In the genomic region with DNA sequence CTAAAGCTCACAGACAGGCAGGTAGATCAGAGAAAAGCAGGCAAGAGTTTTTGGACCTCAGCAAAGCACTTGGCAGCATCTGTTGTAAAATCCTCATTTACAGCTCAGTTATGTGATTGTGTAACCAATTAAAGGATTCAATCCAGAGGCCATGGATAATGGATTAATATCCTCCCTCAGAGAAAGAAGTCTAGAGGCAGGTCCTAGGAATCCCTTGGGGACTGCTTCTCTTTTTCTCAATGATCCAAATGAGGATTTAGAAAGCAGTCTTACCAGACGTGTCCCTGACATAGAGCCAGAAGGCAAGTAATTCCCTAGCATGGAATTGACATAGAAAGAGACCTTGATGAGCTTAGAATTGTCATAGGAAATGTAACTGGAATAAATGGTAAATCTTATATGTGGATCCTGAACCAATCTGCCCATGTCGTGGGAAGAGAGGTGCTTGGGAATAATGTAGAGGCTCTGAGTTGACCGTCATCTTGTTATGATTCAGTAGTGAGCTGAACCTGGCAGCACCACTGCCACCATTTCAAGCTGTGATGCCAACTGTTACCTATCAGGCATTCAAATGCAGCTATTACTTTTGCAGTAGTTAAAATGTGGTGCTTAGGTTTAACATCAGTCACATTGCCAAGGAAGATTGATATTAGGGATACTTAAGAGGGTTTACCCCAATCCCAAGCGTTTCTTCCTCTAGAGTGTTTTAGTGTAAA, we compare ENCODE assay signal across 28 mouse cellular contexts. TPM values are rescaled to one million over a fixed set of nuclear protein-coding genes. Genes with fewer than 3 reads are reported as not detected.
DNase-seq lines count a peak whose midpoint lies in the region; ATAC-seq and TF ChIP-seq lines count a peak whose summit lies in the region.
"Had no signal": no experiment of that assay in that cellular context is flagged by ENCODE, and none has a peak within 500 bp of the region (broad histone marks: within the 10 kb centered on the region; RNA-seq: fewer than 3 reads in every experiment).

No protein-coding gene starts in this region.

- no peaks in the 10 kb centered on the region for H3K9me3 ChIP-seq in hindbrain, postnatal 0 days (ENCODE audit: low read length)
- no peaks in the 10 kb centered on the region for H3K9me3 ChIP-seq in hindbrain, embryonic 10.5 days
- H3K9me3 ChIP-seq in intestine, embryonic 15.5 days = no peaks in the 10 kb centered on the region
- H3K9me3 ChIP-seq: embryonic facial prominence, embryonic 15.5 days; limb, embryonic 10.5 days; liver, embryonic 15.5 days; lung, embryonic 15.5 days; megakaryocyte, embryonic 14.5 days had no signal

- DNase-seq in hindbrain, postnatal 0 days (ENCODE audit: low spot score) = peak; percentile 28
- no peak for DNase-seq in hindbrain, embryonic 10.5 days (ENCODE audit: low spot score)
- DNase-seq in brain, embryonic 14.5 days (ENCODE audit: low read depth) = peak; percentile 44
- DNase-seq in cerebellum, adult 11-12 months = peak; percentile 63
- peak; percentile 59 to 65 for DNase-seq in cerebellum, postnatal 10 days
- no peak for DNase-seq in thymus, adult 2 months
- DNase-seq in layer of hippocampus, adult 9-10 months (ENCODE audit: low spot score) = no peak
- DNase-seq: adrenal gland, postnatal 10 days; gastrocnemius, postnatal 36 days; heart, postnatal 36 days; kidney, adult 18-20 months; liver; lung, postnatal 36 days; right cerebral cortex, postnatal 14 days; spleen, adult 18-20 months; thymus, postnatal 14 days had no signal

- no peak for ATAC-seq in hindbrain, postnatal 0 days
- no peak for ATAC-seq in intestine, embryonic 15.5 days
- ATAC-seq: forebrain, embryonic 16.5 days had no signal

- no peaks in the 10 kb centered on the region for H3K27me3 ChIP-seq in hindbrain, postnatal 0 days (ENCODE audit: insufficient read depth, low read length)
- 0 out of 2 replicates have a peak, but pooled peaks cover 4% of the 10 kb centered on the region for H3K27me3 ChIP-seq in hindbrain, embryonic 10.5 days (ENCODE audit: insufficient read depth, poor library complexity, severe bottlenecking)
- H3K27me3 ChIP-seq in intestine, embryonic 15.5 days (replicated peaks) = no peaks in the 10 kb centered on the region
- no peaks in the 10 kb centered on the region for H3K27me3 ChIP-seq in thymus, adult 2 months (ENCODE audit: control insufficient read depth, insufficient read depth, low read length)
- H3K27me3 ChIP-seq: embryonic facial prominence, embryonic 15.5 days; liver, embryonic 15.5 days; lung, embryonic 15.5 days had no signal

- WGBS in hindbrain, postnatal 0 days = 64% methylated on average over 4 of the region's 4 CpGs
- WGBS in hindbrain, embryonic 10.5 days = 81% methylated on average over 4 of the region's 4 CpGs
- 83% methylated on average over 4 of the region's 4 CpGs for WGBS in intestine, embryonic 15.5 days
- WGBS in thymus, adult 2 months = 94% methylated on average over 4 of the region's 4 CpGs

- no peaks in the 10 kb centered on the region for H3K4me1 ChIP-seq in hindbrain, postnatal 0 days (ENCODE audit: insufficient read depth, low read length)
- no peaks in the 10 kb centered on the region for H3K4me1 ChIP-seq in hindbrain, embryonic 10.5 days (replicated peaks)
- no peaks in the 10 kb centered on the region for H3K4me1 ChIP-seq in intestine, embryonic 15.5 days (replicated peaks)
- H3K4me1 ChIP-seq in thymus, adult 2 months (replicated peaks; ENCODE audit: control insufficient read depth, insufficient read depth, low read length) = no peaks in the 10 kb centered on the region
- H3K4me1 ChIP-seq: embryonic facial prominence, embryonic 15.5 days; limb, embryonic 10.5 days; liver, embryonic 15.5 days; lung, embryonic 15.5 days had no signal

- H3K4me3 ChIP-seq in hindbrain, postnatal 0 days (ENCODE audit: low read length) = no peak overlapping the region
- H3K4me3 ChIP-seq in hindbrain, embryonic 10.5 days = no peak overlapping the region
- no peak overlapping the region for H3K4me3 ChIP-seq in intestine, embryonic 15.5 days (replicated peaks)
- no peak overlapping the region for H3K4me3 ChIP-seq in thymus, adult 2 months (ENCODE audit: control insufficient read depth, insufficient read depth, low read length)
- H3K4me3 ChIP-seq: embryonic facial prominence, embryonic 15.5 days; limb, embryonic 10.5 days; liver, embryonic 15.5 days; lung, embryonic 15.5 days; megakaryocyte, embryonic 14.5 days had no signal

- no peak for TF ChIP-seq CTCF in hindbrain, postnatal 0 days (IDR thresholded peaks at IDR 0.05; ENCODE audit: low read depth)
- no peak for TF ChIP-seq CTCF in brain, embryonic 14.5 days (IDR thresholded peaks at IDR 0.05; ENCODE audit: borderline replicate concordance, extremely low read depth, insufficient read depth, insufficient read length)
- no peak for TF ChIP-seq CTCF in thymus, adult 2 months (IDR thresholded peaks at IDR 0.05; ENCODE audit: borderline replicate concordance, control insufficient read depth, extremely low read depth, insufficient read depth, low read length, poor library complexity)

- no peak for TF ChIP-seq POLR2A in brain, embryonic 14.5 days (IDR thresholded peaks at IDR 0.05; ENCODE audit: borderline replicate concordance, extremely low read depth, insufficient read depth, insufficient read length, poor library complexity, severe bottlenecking)
- TF ChIP-seq POLR2A in thymus, adult 2 months (IDR thresholded peaks at IDR 0.05; ENCODE audit: control insufficient read depth, extremely low read depth, insufficient read depth, low read length, poor library complexity) = no peak

- no peaks in the 10 kb centered on the region for H3K36me3 ChIP-seq in hindbrain, postnatal 0 days (ENCODE audit: insufficient read depth, low read length)
- H3K36me3 ChIP-seq in hindbrain, embryonic 10.5 days = no peaks in the 10 kb centered on the region
- H3K36me3 ChIP-seq in intestine, embryonic 15.5 days = no peaks in the 10 kb centered on the region
- H3K36me3 ChIP-seq in thymus, adult 2 months (ENCODE audit: control insufficient read depth, insufficient read depth, low read length) = no peaks in the 10 kb centered on the region
- H3K36me3 ChIP-seq: embryonic facial prominence, embryonic 15.5 days; limb, embryonic 10.5 days; liver, embryonic 15.5 days; lung, embryonic 15.5 days had no signal

- no peak overlapping the region for H3K4me2 ChIP-seq in hindbrain, postnatal 0 days (ENCODE audit: low read depth, low read length)
- H3K4me2 ChIP-seq in intestine, embryonic 15.5 days (replicated peaks) = no peak overlapping the region
- H3K4me2 ChIP-seq: embryonic facial prominence, embryonic 15.5 days; liver, embryonic 15.5 days; lung, embryonic 15.5 days had no signal

- no peak overlapping the region for H3K9ac ChIP-seq in hindbrain, postnatal 0 days (replicated peaks; ENCODE audit: low read length)
- H3K9ac ChIP-seq in intestine, embryonic 15.5 days = no peak overlapping the region
- H3K9ac ChIP-seq: embryonic facial prominence, embryonic 15.5 days; liver, embryonic 15.5 days; lung, embryonic 15.5 days had no signal

- no peak overlapping the region for H3K27ac ChIP-seq in hindbrain, postnatal 0 days
- no peak overlapping the region for H3K27ac ChIP-seq in hindbrain, embryonic 10.5 days
- H3K27ac ChIP-seq in intestine, embryonic 15.5 days = no peak overlapping the region
- no peak overlapping the region for H3K27ac ChIP-seq in thymus, adult 2 months (ENCODE audit: control insufficient read depth, insufficient read depth, low read length)
- H3K27ac ChIP-seq: embryonic facial prominence, embryonic 15.5 days; kidney, postnatal 0 days; limb, embryonic 10.5 days; liver, embryonic 15.5 days; lung, embryonic 15.5 days had no signal

RNA-seq across cellular contexts. Expression of a gene that starts 35.2 kb away (rescaled TPM):
- 12.3 and 13.4 TPM in 2 replicates for total RNA-seq in hindbrain, postnatal 0 days (2014; rRNA removed)
- polyA plus RNA-seq in hindbrain, postnatal 0 days (2015; fragmentation: Nextera tagmentation; extraction: Ambion mirVana) = 4.2 and 4.8 TPM in 2 replicates
- polyA plus RNA-seq in hindbrain, embryonic 10.5 days (2016; fragmentation: Nextera tagmentation; extraction: Ambion mirVana) = 2.2 and 2.8 TPM in 2 replicates
- 6.4 and 13.2 TPM in 2 replicates for polyA plus RNA-seq in brain, embryonic 14.5 days (2012; rRNA removed)
- 1.5 and 1.7 TPM in 2 replicates for polyA plus RNA-seq in intestine, embryonic 15.5 days (2015; fragmentation: Nextera tagmentation; extraction: Ambion mirVana)
- polyA plus RNA-seq in thymus, adult 2 months (2012; rRNA removed) = 2.0 and 2.5 TPM in 2 replicates
- total RNA-seq: common myeloid progenitor, adult 5-6 weeks; MEL; monocyte, adult 5-6 weeks had no signal
- polyA plus RNA-seq: C2C12 had no signal

Comparison
In these comparisons a context has a peak if more than half of its experiments do, and no peak if none do; other contexts are left out.
1. DNase-seq: peak in hindbrain, postnatal 0 days (single experiment), brain, embryonic 14.5 days (single experiment), cerebellum, adult 11-12 months (single experiment) and cerebellum, postnatal 10 days (2 of 2); none in hindbrain, embryonic 10.5 days (single experiment), thymus, adult 2 months (single experiment) and layer of hippocampus, adult 9-10 months (single experiment).